Mouse (Mus musculus): ENCODE measurements at regions not wholly inside any gene's neighbourhood (a gene's known extent, or its start where the extent isn't known, plus 50 kb on each side); places are given as distances from the start of the nearest gene placed in this dataset.

GRCm38 (mm10) chr7:75063816-75064215 lies 245.2 kb downstream of the Sv2b start:
- DNase-seq (ENCODE audit: low spot score in 2 of 2) = no peak

GRCm38 (mm10) chr7:75050231-75050630 lies 258.8 kb downstream of the Sv2b start:
- DNase-seq (ENCODE audit: low spot score in 2 of 2) = no peak

GRCm38 (mm10) chr7:75049751-75050150 lies 259.3 kb downstream of the Sv2b start:
- DNase-seq (ENCODE audit: low spot score in 2 of 2) = no peak

GRCm38 (mm10) chr7:75048822-75049221 lies 260.2 kb downstream of the Sv2b start:
- DNase-seq (ENCODE audit: low spot score in 2 of 2) = no peak

- DNase-seq (ENCODE audit: low spot score in 2 of 2) = no peak
Observed at GRCm38 (mm10) chr7:75047827-75048226, 261.2 kb downstream of the Sv2b start.

- DNase-seq (ENCODE audit: low spot score in 2 of 2) = no peak
Observed at GRCm38 (mm10) chr7:75040871-75041270, 268.2 kb downstream of the Sv2b start.

- no peak for DNase-seq (ENCODE audit: low spot score in 2 of 2)
Observed at GRCm38 (mm10) chr7:75026191-75026590, 282.9 kb downstream of the Sv2b start.

- DNase-seq (ENCODE audit: low spot score in 2 of 2) = no peak
Observed at GRCm38 (mm10) chr7:75021966-75022365, 287.1 kb downstream of the Sv2b start.

GRCm38 (mm10) chr7:75018640-75019039 lies 290.4 kb downstream of the Sv2b start:
- DNase-seq (ENCODE audit: low spot score in 2 of 2) = no peak

- no peak for DNase-seq (ENCODE audit: low spot score in 2 of 2)
Observed at GRCm38 (mm10) chr7:75008481-75008880, 300.6 kb downstream of the Sv2b start.

- peak; percentile 32 to 35 for DNase-seq (ENCODE audit: low spot score in 2 of 2)
Observed at GRCm38 (mm10) chr7:74990198-74990597, 318.9 kb downstream of the Sv2b start.

GRCm38 (mm10) chr7:74979479-74979878 lies 329.6 kb downstream of the Sv2b start:
- DNase-seq (ENCODE audit: low spot score in 2 of 2) = no peak

GRCm38 (mm10) chr7:74975986-74976385 lies 333.1 kb downstream of the Sv2b start:
- no peak for DNase-seq (ENCODE audit: low spot score in 2 of 2)

GRCm38 (mm10) chr7:74974448-74974847 lies 334.6 kb downstream of the Sv2b start:
- DNase-seq (ENCODE audit: low spot score in 2 of 2) = no peak

- no peak for DNase-seq (ENCODE audit: low spot score in 2 of 2)
Observed at GRCm38 (mm10) chr7:74944421-74945098, 364.5 kb downstream of the Sv2b start.

- peak; percentile 28 to 39 for DNase-seq (ENCODE audit: low spot score in 2 of 2)
Observed at GRCm38 (mm10) chr7:74942917-74943316, 366.1 kb downstream of the Sv2b start.

- peak in 1 of 2 experiments; percentile 7 for DNase-seq (ENCODE audit: low spot score in 2 of 2)
Observed at GRCm38 (mm10) chr7:74942146-74942545, 366.9 kb downstream of the Sv2b start.

GRCm38 (mm10) chr7:74929142-74929829 lies 374.7 kb upstream of the Slco3a1 start:
- DNase-seq (ENCODE audit: low spot score in 2 of 2) = no peak

- DNase-seq (ENCODE audit: low spot score in 2 of 2) = no peak
Observed at GRCm38 (mm10) chr7:74928226-74928927, 373.8 kb upstream of the Slco3a1 start.

- DNase-seq (ENCODE audit: low spot score in 2 of 2) = no peak
Observed at GRCm38 (mm10) chr7:74926729-74927128, 372.1 kb upstream of the Slco3a1 start.

GRCm38 (mm10) chr7:74924156-74924555 lies 369.6 kb upstream of the Slco3a1 start:
- DNase-seq (ENCODE audit: low spot score in 2 of 2) = no peak

- no peak for DNase-seq (ENCODE audit: low spot score in 2 of 2)
Observed at GRCm38 (mm10) chr7:74908311-74908962, 353.9 kb upstream of the Slco3a1 start.
